Mouse (Mus musculus) cerebellum, adult 2 months (tissue): Measurements from ENCODE around the gene Ddx58.

Experiments
- CTCF ChIP-seq: fragments of 200-500 bp; IDR thresholded peaks from 2 replicates; pipeline ENCODE4 v1.5.1; 2011; ENCODE audit warnings: low read depth, mild to moderate bottlenecking, control low read depth, low read length, moderate library complexity, borderline replicate concordance; ENCODE audit not compliant: insufficient read depth
- POLR2A ChIP-seq: fragments of 200-500 bp; IDR thresholded peaks from 2 replicates; pipeline ENCODE4 v1.6.1; 2011; ENCODE audit warnings: low read length, control low read depth, borderline replicate concordance; ENCODE audit not compliant: insufficient read depth

DNA sequence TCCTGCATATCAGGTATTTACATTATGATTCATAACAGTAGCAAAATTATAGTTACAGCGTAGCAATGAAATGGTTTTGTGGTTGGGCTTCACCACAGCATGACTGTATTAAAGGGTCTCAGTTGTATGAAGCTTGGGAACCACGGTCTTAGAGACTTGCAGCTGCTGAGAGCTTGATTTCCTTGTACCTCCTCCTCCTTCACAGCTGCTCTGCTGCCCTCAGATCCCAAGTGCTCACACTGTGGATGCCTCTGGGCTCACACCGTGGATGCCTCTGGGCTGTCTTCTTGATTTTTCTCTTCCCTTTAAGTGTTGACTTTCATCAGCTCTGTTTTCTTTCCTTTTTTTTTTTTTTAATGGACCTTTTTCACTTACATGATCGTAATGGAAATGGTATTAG, 68.2 kb downstream of the Ddx58 start:
- TF ChIP-seq CTCF (no peak), POLR2A (no peak)
